12 mouse cellular contexts compared by ENCODE assay signal in the genomic region with DNA sequence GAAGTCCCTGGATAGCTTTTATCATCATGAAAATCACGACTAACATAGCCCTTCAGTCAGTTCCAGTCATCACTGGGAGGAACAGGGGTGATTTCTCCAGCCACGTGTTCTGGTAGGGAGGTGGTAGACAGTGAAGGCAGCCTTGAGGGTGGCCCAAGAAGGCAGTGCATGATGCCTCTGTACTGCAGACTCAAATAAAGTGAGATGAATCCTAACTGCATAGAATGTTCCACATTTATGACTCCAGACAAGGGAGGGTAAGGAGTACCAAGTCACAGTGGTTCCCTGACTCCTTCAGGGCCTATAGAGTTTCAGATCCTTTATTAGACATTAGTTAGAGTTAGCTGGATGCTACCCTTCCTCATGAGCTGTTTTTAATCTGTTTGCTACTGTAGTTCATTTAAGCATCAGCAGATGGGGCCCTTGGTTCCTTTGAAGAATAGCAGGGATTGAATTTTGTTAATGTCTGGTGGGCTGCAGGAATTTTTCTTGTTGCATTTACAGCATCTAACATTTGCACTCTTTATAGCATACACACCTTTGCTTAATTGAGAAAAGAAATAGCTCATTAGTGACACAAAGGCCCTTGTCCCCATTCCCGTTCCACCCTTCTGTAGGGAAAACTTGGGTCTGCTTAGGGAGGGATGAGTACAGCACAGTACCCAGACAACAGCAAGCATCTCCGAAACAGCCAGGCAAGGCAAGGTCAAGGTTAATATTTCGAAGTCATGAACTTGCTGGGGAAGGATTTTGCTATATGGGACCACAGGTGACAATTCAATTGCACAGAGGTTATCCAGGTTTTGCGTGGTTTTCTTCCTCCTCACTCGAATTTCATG.
DNase-seq lines count a peak whose midpoint lies in the region; TF ChIP-seq lines count a peak whose summit lies in the region.
"Had no signal": no experiment of that assay in that cellular context is flagged by ENCODE, and none has a peak within 500 bp of the region (broad histone marks: within the 10 kb centered on the region; RNA-seq: fewer than 3 reads in every experiment).

No protein-coding gene starts in this region.

- no peak for TF ChIP-seq POLR2A in cerebellum, adult 2 months (IDR thresholded peaks at IDR 0.05; ENCODE audit: borderline replicate concordance, insufficient read depth, low read length)
- TF ChIP-seq POLR2A in kidney, adult 2 months (IDR thresholded peaks at IDR 0.05; ENCODE audit: low read depth, low read length): no peak

- peak; percentile 31 to 43 for DNase-seq in cerebellum, postnatal 10 days
- DNase-seq in cerebellum, adult 2 months: no peak
- DNase-seq in kidney, postnatal 4 days: peak; percentile 5 to 7
- no peak for DNase-seq in kidney, adult 2 months
- peak; percentile 10 for DNase-seq in Muller cell, postnatal 12 days (ENCODE audit: inconsistent ontology term)
- DNase-seq in layer of hippocampus, postnatal 14 days (ENCODE audit: low spot score in 2 of 2): peak; percentile 26 to 61
- no peak for DNase-seq in c-Kit-positive CD71-positive TER-119-positive erythroid progenitor cells, embryonic 14.5 days (ENCODE audit: low spot score)
- DNase-seq in spleen, postnatal 36 days (ENCODE audit: low spot score in 2 of 2): no peak
- DNase-seq: cerebellum, adult 9-11 months; gastrocnemius, postnatal 36 days; kidney, adult 18-20 months had no signal

- no peak for TF ChIP-seq CTCF in cerebellum, adult 2 months (IDR thresholded peaks at IDR 0.05; ENCODE audit: borderline replicate concordance, insufficient read depth, low read depth, low read length)
- no peak for TF ChIP-seq CTCF in kidney, adult 2 months (conservative IDR thresholded peaks at IDR 0.05; ENCODE audit: insufficient read depth, insufficient read length, low read depth, low read length)

- no peaks in the 10 kb centered on the region for H3K36me3 ChIP-seq in kidney, adult 2 months (ENCODE audit: control insufficient read depth, insufficient read depth, low read length)
- H3K36me3 ChIP-seq: lung, embryonic 15.5 days had no signal

- H3K4me3 ChIP-seq in cerebellum, adult 2 months (replicated peaks; ENCODE audit: insufficient read depth, low read depth, low read length): no peak overlapping the region
- no peak overlapping the region for H3K4me3 ChIP-seq in kidney, adult 2 months (ENCODE audit: insufficient read depth, low read depth, low read length)
- H3K4me3 ChIP-seq: lung, embryonic 15.5 days had no signal

- H3K4me1 ChIP-seq in cerebellum, adult 2 months (ENCODE audit: control insufficient read depth, insufficient read depth, low read length): no peaks in the 10 kb centered on the region
- no peaks in the 10 kb centered on the region for H3K4me1 ChIP-seq in kidney, adult 2 months (ENCODE audit: control insufficient read depth, insufficient read depth, low read length)
- H3K4me1 ChIP-seq: lung, embryonic 15.5 days had no signal

- 72% methylated on average over 7 of the region's 7 CpGs for WGBS in cerebellum, adult 2 months
- 68% methylated on average over 7 of the region's 7 CpGs for WGBS in kidney, adult 2 months

- H3K27me3 ChIP-seq in cerebellum, adult 2 months (ENCODE audit: control insufficient read depth, insufficient read depth, low read length): no peaks in the 10 kb centered on the region
- H3K27me3 ChIP-seq in kidney, adult 2 months (replicated peaks; ENCODE audit: control insufficient read depth, insufficient read depth, low read length): no peaks in the 10 kb centered on the region
- H3K27me3 ChIP-seq: lung, embryonic 15.5 days had no signal

- H3K27ac ChIP-seq in cerebellum, adult 2 months (ENCODE audit: insufficient read depth, low read length): no peak overlapping the region
- H3K27ac ChIP-seq in kidney, adult 2 months (ENCODE audit: insufficient read depth, low read depth, low read length): no peak overlapping the region
- H3K27ac ChIP-seq: lung, embryonic 15.5 days had no signal

Comparison
In these comparisons a context has a peak if more than half of its experiments do, and no peak if none do; other contexts are left out.
1. DNase-seq: peak in cerebellum, postnatal 10 days (2 of 2), kidney, postnatal 4 days (2 of 2), Muller cell, postnatal 12 days (single experiment) and layer of hippocampus, postnatal 14 days (2 of 2); none in cerebellum, adult 2 months (0 of 2), kidney, adult 2 months (single experiment), c-Kit-positive CD71-positive TER-119-positive erythroid progenitor cells, embryonic 14.5 days (single experiment) and spleen, postnatal 36 days (0 of 2).